Mouse (Mus musculus) small intestine, adult 2 months (tissue): ENCODE measurements at regions not wholly inside any gene's neighbourhood (a gene's known extent, or its start where the extent isn't known, plus 50 kb on each side); places are given as distances from the start of the nearest gene placed in this dataset.

Experiments used
- H3K27ac ChIP-seq: fragments of 200-500 bp; 2 replicates; pipeline ENCODE4 v1.5.1; 2012; ENCODE audit warnings: low read depth, low read length, control low read depth, inconsistent platforms; ENCODE audit not compliant: insufficient read depth
- H3K27me3 ChIP-seq: fragments of 200-500 bp; 2 replicates; pipeline ENCODE4 v1.6.1; 2012; ENCODE audit warnings: mild to moderate bottlenecking, moderate library complexity, low read length, inconsistent platforms; ENCODE audit not compliant: control insufficient read depth, insufficient read depth
- H3K36me3 ChIP-seq: fragments of 200-500 bp; 2 replicates; pipeline ENCODE4 v1.6.1; 2012; ENCODE audit warnings: mild to moderate bottlenecking, low read length, control low read depth, inconsistent platforms; ENCODE audit not compliant: control insufficient read depth, insufficient read depth
- H3K4me1 ChIP-seq: fragments of 200-500 bp; 2 replicates; pipeline ENCODE4 v1.6.1; 2012; ENCODE audit warnings: low read length, inconsistent platforms, mixed read lengths; ENCODE audit not compliant: control insufficient read depth, insufficient read depth, insufficient read length
- H3K4me3 ChIP-seq: fragments of 200-500 bp; 2 replicates; pipeline ENCODE4 v1.5.1; 2012; ENCODE audit warnings: low read depth, mild to moderate bottlenecking, control low read depth, inconsistent platforms, low read length, moderate library complexity
- CTCF ChIP-seq: fragments of 200-500 bp; IDR thresholded peaks from 2 replicates; pipeline ENCODE4 v1.5.1; 2012; ENCODE audit warnings: low read depth, mild to moderate bottlenecking, control low read depth, inconsistent platforms, low read length, moderate library complexity, mixed read lengths; ENCODE audit not compliant: insufficient replicate concordance, insufficient read length; ENCODE audit errors: extremely low read depth
- POLR2A ChIP-seq: fragments of 200-500 bp; IDR thresholded peaks from 2 replicates; pipeline ENCODE4 v1.6.1; 2012; ENCODE audit warnings: low read depth, mild to moderate bottlenecking, control low read depth, inconsistent platforms, low read length, moderate library complexity
- WGBS: fragments of 180-500 bp; shearing (Covaris S2); methylation state at CpG from one replicate; pipeline ENCODE4 v1.1.7; 2018; 5-methylcytosine and 5-hydroxymethylcytosine counted together

- Histone ChIP-seq H3K27me3 (no peaks in the 10 kb centered on the region; the same call in 1 of the 2 replicates), H3K36me3 (no peaks in the 10 kb centered on the region), H3K4me3 (no peak overlapping the region), H3K4me1 (peaks cover 5% of the 10 kb centered on the region; the same call in 1 of the 2 replicates), H3K27ac (no peak overlapping the region)
- 75% methylated on average over 14 of the region's 14 CpGs for WGBS
- TF ChIP-seq POLR2A (no peak), CTCF (no peak)
These were observed 111.2 kb upstream of the Cpm start for GRCm38 (mm10) chr10:117517800-117518770.

GRCm38 (mm10) chr10:117517071-117517714, 112.1 kb upstream of the Cpm start:
- Histone ChIP-seq H3K27ac (no peak overlapping the region), H3K4me1 (peaks cover 5% of the 10 kb centered on the region; the same call in 1 of the 2 replicates), H3K4me3 (no peak overlapping the region), H3K27me3 (no peaks in the 10 kb centered on the region; the same call in 1 of the 2 replicates), H3K36me3 (no peaks in the 10 kb centered on the region)
- TF ChIP-seq CTCF, result no peak
- TF ChIP-seq POLR2A, result no peak
- 82% methylated on average over 11 of the region's 11 CpGs for WGBS

GRCm38 (mm10) chr10:117516510-117516909, 112.8 kb upstream of the Cpm start:
- 91% methylated on average over 8 of the region's 8 CpGs for WGBS
- no peaks in the 10 kb centered on the region; the same call in 1 of the 2 replicates for H3K27me3 ChIP-seq
- no peak overlapping the region for H3K4me3 ChIP-seq
- no peak for TF ChIP-seq POLR2A
- no peak for TF ChIP-seq CTCF
- no peak overlapping the region for H3K27ac ChIP-seq
- H3K4me1 ChIP-seq, result peaks cover 5% of the 10 kb centered on the region; the same call in 1 of the 2 replicates
- no peaks in the 10 kb centered on the region for H3K36me3 ChIP-seq

- Histone ChIP-seq H3K4me3 (no peak overlapping the region), H3K4me1 (peaks cover 5% of the 10 kb centered on the region; the same call in 1 of the 2 replicates), H3K36me3 (no peaks in the 10 kb centered on the region), H3K27me3 (no peaks in the 10 kb centered on the region; the same call in 1 of the 2 replicates), H3K27ac (no peak overlapping the region)
- TF ChIP-seq CTCF (peak; percentile 63; the same call in 1 of the 2 replicates), POLR2A (no peak)
- 61% methylated on average over 10 of the region's 10 CpGs for WGBS
These were observed 113.4 kb upstream of the Cpm start for GRCm38 (mm10) chr10:117515777-117516501.

GRCm38 (mm10) chr10:117515039-117515438, 114.3 kb upstream of the Cpm start:
- no peaks in the 10 kb centered on the region for H3K36me3 ChIP-seq
- H3K27me3 ChIP-seq, result no peaks in the 10 kb centered on the region; the same call in 1 of the 2 replicates
- no peak overlapping the region for H3K27ac ChIP-seq
- TF ChIP-seq CTCF, result no peak
- TF ChIP-seq POLR2A, result no peak
- peaks cover 5% of the 10 kb centered on the region; the same call in 1 of the 2 replicates for H3K4me1 ChIP-seq
- WGBS, result 63% methylated on average over 8 of the region's 8 CpGs
- no peak overlapping the region for H3K4me3 ChIP-seq

GRCm38 (mm10) chr10:117513925-117514546, 115.3 kb upstream of the Cpm start:
- H3K27me3 ChIP-seq, result no peaks in the 10 kb centered on the region; the same call in 1 of the 2 replicates
- WGBS, result 90% methylated on average over 7 of the region's 7 CpGs

More at GRCm38 (mm10) chr10:117513925-117514546, 115.3 kb upstream of the Cpm start:
- H3K27ac ChIP-seq, result no peak overlapping the region
- TF ChIP-seq POLR2A, result no peak
- TF ChIP-seq CTCF, result no peak
- H3K4me1 ChIP-seq, result no peaks in the 10 kb centered on the region
- H3K4me3 ChIP-seq, result no peak overlapping the region
- no peaks in the 10 kb centered on the region for H3K36me3 ChIP-seq
